Mouse (Mus musculus) midbrain, embryonic 13.5 days (tissue): ENCODE results near the gene Gpc5. TPM values are rescaled to one million over a fixed set of nuclear protein-coding genes. Genes with fewer than 3 reads are reported as not detected.
"Not testable (repeated sequence)": the region's sequence is repeated elsewhere in the genome, so short reads cannot be mapped to it uniquely, and the experiment has no call there.

Source experiments
- ATAC-seq: fragments of 200-750 bp; cut with Nextera tagmentation; 2 replicates; pipeline ENCODE4 v1.8.0; 2017; ENCODE audit warnings: mild to moderate bottlenecking, moderate TSS enrichment, moderate library complexity
- H3K27ac ChIP-seq: fragments of 300-500 bp; sonication (generic); 2 replicates; pipeline ENCODE4 v1.5.1; 2015; ENCODE audit warnings: inconsistent platforms, mild to moderate bottlenecking, moderate library complexity
- H3K27me3 ChIP-seq: fragments of 300-500 bp; sonication (generic); 2 replicates; pipeline ENCODE4 v1.6.1; 2015; ENCODE audit warnings: mild to moderate bottlenecking, inconsistent platforms
- H3K36me3 ChIP-seq: fragments of 300-500 bp; sonication (generic); 2 replicates; pipeline ENCODE4 v1.6.1; 2015; ENCODE audit warnings: mild to moderate bottlenecking, inconsistent platforms
- H3K4me1 ChIP-seq: fragments of 300-500 bp; sonication (generic); replicated peaks from 2 replicates; pipeline ENCODE4 v1.6.1; 2015; ENCODE audit warnings: inconsistent platforms
- H3K4me2 ChIP-seq: fragments of 300-500 bp; sonication (generic); replicated peaks from 2 replicates; pipeline ENCODE4 v1.6.1; 2015; ENCODE audit warnings: moderate library complexity, mild to moderate bottlenecking, inconsistent platforms
- H3K4me3 ChIP-seq: fragments of 300-500 bp; sonication (generic); replicated peaks from 2 replicates; pipeline ENCODE4 v1.5.1; 2015; ENCODE audit warnings: mild to moderate bottlenecking, inconsistent platforms
- H3K9ac ChIP-seq: fragments of 300-500 bp; sonication (generic); replicated peaks from 2 replicates; pipeline ENCODE4 v1.6.1; 2015; ENCODE audit warnings: mild to moderate bottlenecking, inconsistent platforms
- H3K9me3 ChIP-seq: fragments of 300-500 bp; sonication (generic); 2 replicates; pipeline ENCODE4 v1.6.1; 2016; ENCODE audit warnings: mild to moderate bottlenecking, inconsistent platforms
- WGBS: fragments of 180-500 bp; shearing (Covaris S2); methylation state at CpG from one replicate; pipeline ENCODE4 v1.1.7; 2015; 5-methylcytosine and 5-hydroxymethylcytosine counted together
- polyA plus RNA-seq: library from polyadenylated mRNA; unstranded; fragments of >200 nt; fragmentation: Nextera tagmentation; extraction: Ambion mirVana; gene quantifications from 2 replicates; pipeline ENCODE4 v1.2.1, GENCODE M21; 2015

Gpc5 gene
- polyA plus RNA-seq, 1 experiment from 2014 or later = 2.1 TPM

DNA sequence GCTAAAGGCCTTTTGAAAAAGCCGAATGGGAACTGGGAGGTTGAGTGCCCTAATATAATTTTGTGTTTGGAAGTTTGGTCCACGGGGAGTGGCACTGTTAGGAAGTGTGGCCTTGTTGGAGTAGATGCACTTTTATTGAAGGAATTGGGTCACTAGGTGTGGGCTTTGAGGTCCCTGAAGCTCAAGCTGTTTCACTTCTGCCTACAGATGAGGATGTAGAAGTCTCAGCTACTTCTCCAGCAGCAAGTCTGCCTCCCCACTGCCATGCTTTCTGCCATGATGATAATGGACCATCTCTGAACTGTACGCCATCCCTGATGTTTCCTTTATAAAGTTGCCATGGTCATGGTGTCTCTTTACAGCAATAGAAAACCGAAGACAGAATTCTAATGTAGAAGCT is 34.5 kb upstream of the Gpc5 start:
- H3K4me3 ChIP-seq = no peak overlapping the region
- no peak overlapping the region for H3K4me2 ChIP-seq
- 89% methylated on average over 4 of the region's 4 CpGs for WGBS
- H3K9me3 ChIP-seq = no peaks in the 10 kb centered on the region
- no peak overlapping the region for H3K27ac ChIP-seq
- ATAC-seq = no peak
- no peak overlapping the region for H3K9ac ChIP-seq
- no peaks in the 10 kb centered on the region for H3K27me3 ChIP-seq
- H3K4me1 ChIP-seq = no peaks in the 10 kb centered on the region
- H3K36me3 ChIP-seq = 0 out of 2 replicates have a peak, but pooled peaks cover 8% of the 10 kb centered on the region

DNA sequence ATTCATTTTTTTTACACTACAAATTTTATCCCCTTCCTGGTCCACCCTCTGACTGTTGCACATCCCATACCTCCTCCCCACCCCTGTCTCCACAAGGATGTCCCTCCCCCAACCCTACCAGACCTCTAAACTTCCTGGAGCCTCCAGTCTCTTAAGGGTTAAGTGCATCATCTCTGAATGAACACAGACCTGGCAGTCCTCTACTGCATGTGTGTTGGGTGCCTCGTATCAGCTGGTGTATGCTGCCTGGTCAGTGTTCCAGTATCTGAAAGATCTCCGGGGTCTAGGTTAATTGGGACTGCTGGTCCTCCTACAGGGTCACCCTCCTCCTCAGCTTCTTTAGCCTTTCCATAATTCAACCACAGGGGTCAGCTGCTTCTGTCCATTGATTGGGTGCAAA is 25.9 kb upstream of the Gpc5 start:
- not testable (repeated sequence) for H3K27ac ChIP-seq, H3K9me3 ChIP-seq, ATAC-seq, H3K4me1 ChIP-seq, H3K36me3 ChIP-seq, H3K9ac ChIP-seq, H3K4me2 ChIP-seq, H3K27me3 ChIP-seq, H3K4me3 ChIP-seq
- 79% methylated on average over 2 of the region's 2 CpGs for WGBS

DNA sequence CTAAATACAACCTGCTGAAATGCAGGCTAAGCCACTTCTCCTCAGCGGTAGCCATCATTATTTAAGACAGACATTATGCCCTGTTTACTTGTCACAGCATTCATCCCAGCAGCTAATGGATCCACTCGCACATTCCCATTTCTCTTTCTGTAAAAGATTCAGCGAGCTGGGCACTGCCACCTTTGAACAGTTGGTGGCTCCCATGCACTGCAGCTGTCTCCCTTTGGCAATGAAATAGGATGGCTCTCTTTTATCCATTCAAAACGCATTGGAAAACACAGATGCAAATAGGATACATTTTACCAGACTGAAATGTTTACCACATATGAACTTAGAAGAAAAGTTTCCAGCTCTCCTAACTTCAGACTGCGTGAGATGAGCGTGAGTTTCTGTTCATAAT is 21.5 kb upstream of the Gpc5 start:
- ATAC-seq = peak; percentile 77
- H3K4me3 ChIP-seq = no peak overlapping the region

DNA sequence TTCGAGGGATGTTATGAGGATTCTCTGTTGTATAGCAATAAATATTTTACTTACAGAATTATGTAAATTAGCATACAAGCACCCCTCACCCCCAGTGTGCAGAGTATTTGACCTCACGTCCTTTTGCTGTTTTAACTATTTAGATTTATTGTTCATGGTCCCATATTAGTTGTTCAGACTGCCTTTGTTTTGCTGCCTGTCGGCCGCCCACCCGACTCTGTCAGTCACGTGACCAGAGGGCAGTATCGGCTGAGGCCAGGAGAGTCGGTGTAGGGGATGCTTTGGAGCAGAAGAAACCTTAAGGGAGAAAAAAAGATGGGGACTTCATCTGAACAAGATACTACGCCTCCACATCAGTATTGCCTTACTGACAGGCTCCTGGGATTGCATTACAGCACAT is 14.7 kb upstream of the Gpc5 start:
- Histone ChIP-seq H3K9me3 (no peaks in the 10 kb centered on the region), H3K4me2 (0 out of 2 replicates have a peak overlapping the region, but pooled peaks have one; percentile 19), H3K36me3 (no peaks in the 10 kb centered on the region), H3K4me3 (no peak overlapping the region), H3K27me3 (no peaks in the 10 kb centered on the region), H3K27ac (no peak overlapping the region), H3K9ac (no peak overlapping the region), H3K4me1 (0 out of 2 replicates have a peak, but pooled peaks cover 7% of the 10 kb centered on the region)
- 50% methylated on average over 9 of the region's 9 CpGs for WGBS
- ATAC-seq = no peak

More for the DNA sequence above, 21.5 kb upstream of the Gpc5 start:
- Histone ChIP-seq H3K4me1 (no peaks in the 10 kb centered on the region), H3K27ac (no peak overlapping the region), H3K9ac (no peak overlapping the region), H3K9me3 (no peaks in the 10 kb centered on the region), H3K4me2 (no peak overlapping the region), H3K36me3 (no peaks in the 10 kb centered on the region), H3K27me3 (no peaks in the 10 kb centered on the region)
- WGBS = 42% methylated on average over 6 of the region's 6 CpGs

DNA sequence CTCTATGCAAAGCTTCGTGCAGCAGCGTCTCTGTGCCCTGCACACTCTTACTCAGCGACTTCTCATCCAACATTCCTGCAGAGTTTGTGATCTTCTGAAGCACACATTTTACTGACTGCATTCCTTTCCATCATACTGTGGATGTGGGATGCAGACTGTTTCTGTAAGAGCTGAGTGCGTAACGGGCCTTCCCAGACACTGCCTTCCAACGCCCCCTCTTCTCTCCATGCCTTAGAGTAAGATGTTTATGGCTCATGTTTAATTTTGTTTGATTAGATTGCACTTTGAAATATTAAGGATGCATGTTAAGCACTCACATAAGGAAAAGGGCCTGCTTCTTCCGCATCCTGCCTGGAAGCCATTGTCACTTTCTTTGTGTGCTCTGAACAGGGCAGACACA is 14.0 kb upstream of the Gpc5 start:
- H3K27ac ChIP-seq = no peak overlapping the region
- ATAC-seq = no peak
- H3K9me3 ChIP-seq = no peaks in the 10 kb centered on the region
- H3K36me3 ChIP-seq = no peaks in the 10 kb centered on the region
- no peak overlapping the region for H3K4me2 ChIP-seq
- H3K27me3 ChIP-seq = no peaks in the 10 kb centered on the region
- no peak overlapping the region for H3K4me3 ChIP-seq
- 0 out of 2 replicates have a peak, but pooled peaks cover 7% of the 10 kb centered on the region for H3K4me1 ChIP-seq
- 88% methylated on average over 7 of the region's 7 CpGs for whole genome bisulfite sequencing
- no peak overlapping the region for H3K9ac ChIP-seq

DNA sequence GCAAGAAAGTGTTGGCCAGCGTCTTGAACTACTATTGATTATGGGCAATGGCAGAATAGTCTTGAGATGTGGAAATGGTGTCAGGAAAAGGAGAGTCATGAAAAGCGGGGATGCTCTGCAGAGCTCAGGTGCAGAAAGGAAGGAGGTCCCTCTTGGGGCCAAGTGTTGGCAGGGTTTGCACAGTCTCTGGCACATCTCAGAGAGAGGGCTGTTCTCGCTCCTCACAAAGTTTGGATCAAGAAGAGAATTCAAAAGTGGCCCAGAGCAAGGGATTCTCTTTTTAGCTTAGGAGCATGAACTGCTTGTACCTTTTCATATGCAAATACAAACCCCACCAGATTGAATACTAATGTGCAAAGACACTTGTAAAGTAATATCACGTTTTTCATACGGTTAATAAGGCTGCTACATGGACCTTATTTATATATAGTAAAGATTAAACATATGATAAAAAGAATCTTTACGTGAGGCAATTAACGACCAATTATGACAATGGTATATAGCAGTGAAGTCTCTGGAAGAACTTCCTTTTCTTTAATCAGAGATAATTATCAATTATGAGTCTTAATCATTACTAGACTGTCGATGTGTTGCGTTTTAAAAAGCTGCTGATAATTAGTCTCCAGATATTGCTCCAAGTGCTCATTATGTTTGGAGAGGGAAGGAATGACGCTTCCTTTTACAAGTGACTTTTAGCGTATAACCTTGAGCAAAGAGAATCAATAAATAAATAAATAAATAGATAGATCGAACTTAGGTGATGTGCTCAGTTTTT is 10.1 kb upstream of the Gpc5 start:
- H3K9ac ChIP-seq = no peak overlapping the region
- no peak overlapping the region for H3K27ac ChIP-seq
- 0 out of 2 replicates have a peak, but pooled peaks cover 7% of the 10 kb centered on the region for H3K4me1 ChIP-seq
- no peaks in the 10 kb centered on the region for H3K27me3 ChIP-seq
- no peaks in the 10 kb centered on the region for H3K36me3 ChIP-seq
- H3K4me3 ChIP-seq = no peak overlapping the region
- no peak overlapping the region for H3K4me2 ChIP-seq
- WGBS = 67% methylated on average over 12 of the region's 12 CpGs
- H3K9me3 ChIP-seq = no peaks in the 10 kb centered on the region
- peak; percentile 50 for ATAC-seq

DNA sequence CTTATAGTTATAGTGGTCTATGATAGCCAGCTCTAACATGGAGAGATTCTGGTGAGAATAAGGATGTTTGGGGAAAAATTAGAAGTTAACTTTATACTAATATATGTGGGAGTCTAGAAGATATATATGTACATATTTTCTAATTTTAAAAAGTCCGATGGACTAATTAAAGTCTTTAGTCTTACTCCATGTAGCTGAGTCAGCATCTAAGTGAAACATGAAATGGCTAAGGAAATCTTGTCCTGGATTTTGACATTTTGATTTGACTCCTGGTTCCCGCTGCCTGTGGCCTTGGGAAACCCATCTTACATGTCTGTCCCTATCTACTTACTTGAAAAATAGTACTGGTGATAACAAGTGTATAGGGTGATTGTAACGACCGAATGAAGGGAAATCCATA is 1.5 kb upstream of the Gpc5 start:
- ATAC-seq = no peak
- Histone ChIP-seq H3K4me3 (no peak overlapping the region), H3K27me3 (peaks cover 42% of the 10 kb centered on the region), H3K9me3 (no peaks in the 10 kb centered on the region), H3K27ac (no peak overlapping the region), H3K36me3 (no peaks in the 10 kb centered on the region), H3K4me1 (peaks cover 9% of the 10 kb centered on the region), H3K4me2 (no peak overlapping the region), H3K9ac (no peak overlapping the region)
- WGBS = 89% methylated on average over 4 of the region's 4 CpGs

DNA sequence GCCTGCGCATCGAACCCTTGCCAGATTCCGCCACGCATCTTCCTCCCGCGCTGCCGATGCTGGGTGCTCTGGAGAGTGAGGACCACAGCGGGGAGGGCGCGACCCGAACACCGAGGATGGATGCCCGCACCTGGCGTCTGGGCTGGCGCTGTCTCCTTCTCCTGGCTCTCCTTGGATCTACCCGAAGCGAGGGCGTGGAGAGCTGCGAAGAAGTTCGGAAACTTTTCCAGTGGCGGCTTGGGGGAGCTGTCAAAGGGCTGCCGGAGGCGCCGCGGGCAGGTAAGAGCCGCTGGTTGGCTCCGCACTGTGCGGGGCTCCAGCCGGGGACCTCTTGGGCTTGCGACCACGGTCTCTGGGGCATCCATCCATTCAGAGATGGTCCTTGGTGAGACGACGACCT is 495 bp downstream of the Gpc5 start:
- H3K4me1 ChIP-seq = peaks cover 9% of the 10 kb centered on the region
- peak; percentile 81 for ATAC-seq
- H3K27me3 ChIP-seq = peaks cover 42% of the 10 kb centered on the region
- peak overlapping the region; percentile 89 for H3K4me2 ChIP-seq
- no peak overlapping the region for H3K27ac ChIP-seq
- H3K4me3 ChIP-seq = peak overlapping the region; percentile 69
- H3K9ac ChIP-seq = peak overlapping the region; percentile 75
- H3K9me3 ChIP-seq = no peaks in the 10 kb centered on the region
- no peaks in the 10 kb centered on the region for H3K36me3 ChIP-seq
- WGBS = under 1% methylated on average over 33 of the region's 33 CpGs

DNA sequence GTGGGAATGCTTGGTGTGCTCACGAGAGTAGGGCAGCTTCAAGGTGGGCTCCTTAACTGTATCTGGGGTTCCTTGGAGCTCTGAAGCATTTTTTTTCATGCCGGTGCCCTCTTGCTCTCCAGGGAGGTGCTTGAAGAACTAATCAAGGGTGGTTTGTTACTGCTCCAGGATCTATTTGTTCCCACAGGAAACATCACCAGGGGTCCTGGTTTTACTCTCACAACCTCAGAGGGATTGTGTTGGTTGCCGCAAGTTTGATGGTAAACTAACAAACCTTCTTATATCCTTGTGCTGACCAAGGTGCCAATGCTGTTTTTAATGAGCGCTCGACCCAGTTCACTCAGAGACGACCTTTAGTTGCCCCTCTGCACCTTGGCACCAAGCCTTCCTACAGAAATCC is 937 bp downstream of the Gpc5 start:
- Histone ChIP-seq H3K27me3 (peaks cover 42% of the 10 kb centered on the region), H3K27ac (no peak overlapping the region), H3K4me1 (peaks cover 9% of the 10 kb centered on the region), H3K36me3 (no peaks in the 10 kb centered on the region), H3K9me3 (no peaks in the 10 kb centered on the region), H3K9ac (no peak overlapping the region), H3K4me3 (peak overlapping the region; percentile 69), H3K4me2 (peak overlapping the region; percentile 89)
- WGBS = 25% methylated on average over 6 of the region's 6 CpGs
- ATAC-seq = no peak

DNA sequence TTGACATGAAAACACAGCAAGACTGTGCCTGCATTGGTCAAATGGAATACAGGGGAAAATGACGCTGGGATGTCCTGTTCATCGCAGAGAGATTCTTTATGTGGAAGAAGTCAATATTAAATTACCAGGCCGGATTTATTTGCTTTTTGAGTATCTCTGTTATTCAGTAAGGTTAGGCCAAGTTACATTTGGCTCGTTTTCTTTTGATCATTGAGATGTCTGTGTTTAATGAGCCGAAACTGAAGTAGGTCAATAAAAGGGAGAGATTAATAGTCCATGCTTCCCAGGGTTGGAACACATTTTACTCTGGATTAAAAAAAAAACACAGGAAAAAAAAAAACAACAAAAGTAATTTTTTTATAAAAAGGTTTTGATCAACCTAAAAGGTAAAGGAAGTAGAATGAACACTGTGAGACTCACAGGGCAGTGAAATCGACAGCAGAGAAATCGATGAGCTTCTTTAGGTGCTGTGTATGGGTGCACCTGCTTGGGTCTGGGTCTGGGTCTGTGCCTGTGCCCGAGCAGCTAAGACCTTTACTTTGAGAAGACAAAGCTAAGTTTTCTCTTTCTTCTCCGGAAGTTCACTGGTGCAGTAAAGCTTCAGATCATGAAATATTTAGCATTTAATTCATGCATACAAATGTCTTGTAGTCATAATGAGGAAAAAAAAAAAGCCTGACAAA is 8.7 kb downstream of the Gpc5 start:
- WGBS = 81% methylated on average over 9 of the region's 9 CpGs

DNA sequence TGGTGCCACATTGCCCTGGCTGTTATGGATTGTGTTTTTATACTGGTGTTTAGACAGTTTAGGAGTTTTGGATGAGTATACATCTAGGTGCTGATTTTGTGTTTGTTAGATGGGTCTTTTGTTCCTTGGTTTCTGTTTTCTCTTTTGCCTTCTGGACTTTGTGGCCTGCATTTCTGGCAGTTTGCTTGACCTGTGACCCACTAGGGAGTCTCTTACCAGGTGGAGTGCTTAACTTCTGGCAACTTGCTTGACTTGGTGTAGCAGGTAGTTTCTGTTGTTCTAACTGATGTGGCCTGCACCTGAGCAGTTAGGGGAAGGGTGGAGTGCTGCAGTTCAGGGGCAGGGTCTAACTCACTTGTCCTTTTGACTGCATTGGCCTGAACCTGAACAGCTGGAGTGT is 14.3 kb downstream of the Gpc5 start:
- no peaks in the 10 kb centered on the region for H3K36me3 ChIP-seq
- H3K9me3 ChIP-seq = no peaks in the 10 kb centered on the region
- no peak overlapping the region for H3K9ac ChIP-seq
- H3K4me2 ChIP-seq = no peak overlapping the region
- no peak overlapping the region for H3K27ac ChIP-seq
- H3K4me3 ChIP-seq = no peak overlapping the region
- H3K4me1 ChIP-seq = no peaks in the 10 kb centered on the region
- H3K27me3 ChIP-seq = no peaks in the 10 kb centered on the region
- no peak for ATAC-seq

More for the DNA sequence above, 8.7 kb downstream of the Gpc5 start:
- no peaks in the 10 kb centered on the region for H3K4me1 ChIP-seq
- H3K27ac ChIP-seq = no peak overlapping the region
- ATAC-seq = no peak
- no peak overlapping the region for H3K9ac ChIP-seq
- H3K4me2 ChIP-seq = no peak overlapping the region
- no peaks in the 10 kb centered on the region for H3K36me3 ChIP-seq
- H3K9me3 ChIP-seq = no peaks in the 10 kb centered on the region
- no peak overlapping the region for H3K4me3 ChIP-seq
- H3K27me3 ChIP-seq = no peaks in the 10 kb centered on the region

DNA sequence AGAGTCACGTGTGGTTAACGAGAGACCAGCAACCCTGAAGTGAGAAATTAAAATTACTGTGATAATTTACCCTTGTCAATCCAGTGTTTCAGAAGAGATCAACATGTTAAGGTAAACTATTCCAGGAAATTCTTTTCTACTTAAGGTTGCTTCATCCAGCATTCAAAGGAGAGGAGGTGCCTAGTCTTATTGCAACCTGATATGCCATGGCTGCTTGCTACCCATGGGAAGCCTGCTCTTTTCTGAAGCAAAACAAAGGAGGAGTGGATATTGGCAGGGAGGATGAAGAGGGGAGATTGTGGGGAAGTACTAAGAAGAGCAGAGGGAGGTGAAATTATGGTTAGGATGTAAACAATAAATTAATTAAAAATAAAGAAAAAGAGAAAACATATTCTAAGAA is 15.5 kb downstream of the Gpc5 start:
- Histone ChIP-seq H3K9ac (no peak overlapping the region), H3K27me3 (no peaks in the 10 kb centered on the region), H3K4me1 (no peaks in the 10 kb centered on the region), H3K4me2 (no peak overlapping the region), H3K27ac (no peak overlapping the region), H3K9me3 (no peaks in the 10 kb centered on the region), H3K36me3 (no peaks in the 10 kb centered on the region), H3K4me3 (no peak overlapping the region)
- ATAC-seq = no peak
- WGBS = 87% methylated on average over 2 of the region's 2 CpGs
